Mouse (Mus musculus): Measurements from ENCODE around the gene Cplx3. TPM values are rescaled to one million over a fixed set of nuclear protein-coding genes. Genes with fewer than 3 reads are reported as not detected.
A peak's percentile ranks its signal among the peaks of the same experiment; 100 is the strongest.

The Cplx3 gene
- polyA plus RNA-seq, 1 experiment: not detected

GRCm38 (mm10) chr9:57638651-57639459, 32.8 kb upstream of the Cplx3 start:
- no peak for DNase-seq (ENCODE audit: low read depth)

- DNase-seq (ENCODE audit: low read depth): no peak
Measured at GRCm38 (mm10) chr9:57637741-57638322, 31.8 kb upstream of the Cplx3 start.

- no peak for DNase-seq (ENCODE audit: low read depth)
Measured at GRCm38 (mm10) chr9:57637272-57637671, 31.2 kb upstream of the Cplx3 start.

- no peak for DNase-seq (ENCODE audit: low read depth)
Measured at GRCm38 (mm10) chr9:57633481-57634024, 27.5 kb upstream of the Cplx3 start.

- no peak for DNase-seq (ENCODE audit: low read depth)
Measured at GRCm38 (mm10) chr9:57629118-57629874, 23.2 kb upstream of the Cplx3 start.

- no peak for DNase-seq (ENCODE audit: low read depth)
Measured at GRCm38 (mm10) chr9:57628717-57629116, 22.6 kb upstream of the Cplx3 start.

- DNase-seq (ENCODE audit: low read depth): no peak
Measured at GRCm38 (mm10) chr9:57627892-57628291, 21.8 kb upstream of the Cplx3 start.

- DNase-seq (ENCODE audit: low read depth): no peak
Measured at GRCm38 (mm10) chr9:57627191-57627590, 21.1 kb upstream of the Cplx3 start.

- no peak for DNase-seq (ENCODE audit: low read depth)
Measured at GRCm38 (mm10) chr9:57625674-57626500, 19.8 kb upstream of the Cplx3 start.

GRCm38 (mm10) chr9:57624295-57624694, 18.2 kb upstream of the Cplx3 start:
- DNase-seq (ENCODE audit: low read depth): no peak

- no peak for DNase-seq (ENCODE audit: low read depth)
Measured at GRCm38 (mm10) chr9:57620674-57621073, 14.6 kb upstream of the Cplx3 start, which contains the start of gene Lman1l. Gene Lman1l, minus strand, starts transcription at chr9:57620774.

- no peak for DNase-seq (ENCODE audit: low read depth)
Measured at GRCm38 (mm10) chr9:57618854-57619253, 12.8 kb upstream of the Cplx3 start.

- DNase-seq (ENCODE audit: low read depth): peak; percentile 31
Measured at GRCm38 (mm10) chr9:57617556-57618169, 11.6 kb upstream of the Cplx3 start.

GRCm38 (mm10) chr9:57614786-57615185, 8.7 kb upstream of the Cplx3 start:
- DNase-seq (ENCODE audit: low read depth): peak; percentile 69

- DNase-seq (ENCODE audit: low read depth): peak; percentile 26
Measured at GRCm38 (mm10) chr9:57613975-57614374, 7.9 kb upstream of the Cplx3 start.

GRCm38 (mm10) chr9:57612587-57612986, 6.5 kb upstream of the Cplx3 start:
- no peak for DNase-seq (ENCODE audit: low read depth)

GRCm38 (mm10) chr9:57610359-57610826, 4.3 kb upstream of the Cplx3 start:
- DNase-seq (ENCODE audit: low read depth): peak; percentile 97

- no peak for DNase-seq (ENCODE audit: low read depth)
Measured at GRCm38 (mm10) chr9:57609803-57610202, 3.7 kb upstream of the Cplx3 start.

- DNase-seq (ENCODE audit: low read depth): no peak
Measured at GRCm38 (mm10) chr9:57605503-57605902, 578 bp downstream of the Cplx3 start.

GRCm38 (mm10) chr9:57604875-57605274, 1.2 kb downstream of the Cplx3 start:
- DNase-seq (ENCODE audit: low read depth): no peak

- no peak for DNase-seq (ENCODE audit: low read depth)
Measured at GRCm38 (mm10) chr9:57602098-57602497, 4.0 kb downstream of the Cplx3 start.
